Mouse (Mus musculus) spleen, adult 12 weeks (tissue): Measurements from ENCODE around the gene Hhatl.

Experiments
- DNase-seq: peaks from one replicate; pipeline ENCODE4 v3.0.0; 2022; ENCODE audit warnings: low spot score

Hhatl gene

GRCm38 (mm10) chr9:121791757-121792521 is at the start of gene Hhatl:
Hhatl (minus strand) TSS chr9:121792507.
- DNase-seq: no peak

GRCm38 (mm10) chr9:121839622-121839965 is 47.3 kb upstream of the Hhatl start:
- DNase-seq: no peak

GRCm38 (mm10) chr9:121838829-121839621 is 46.7 kb upstream of the Hhatl start, which contains the start of gene Ccdc13:
Ccdc13 (minus strand) TSS chr9:121839461.
- DNase-seq: no peak

- no peak for DNase-seq
These were observed 45.7 kb upstream of the Hhatl start for GRCm38 (mm10) chr9:121838008-121838407.

GRCm38 (mm10) chr9:121833825-121834224 is 41.5 kb upstream of the Hhatl start:
- DNase-seq: no peak

- peak; percentile 59 for DNase-seq
These were observed 38.6 kb upstream of the Hhatl start for GRCm38 (mm10) chr9:121830956-121831293.

- no peak for DNase-seq
These were observed 38.1 kb upstream of the Hhatl start for GRCm38 (mm10) chr9:121830243-121830955.

- no peak for DNase-seq
These were observed 37.1 kb upstream of the Hhatl start for GRCm38 (mm10) chr9:121829270-121829992.

GRCm38 (mm10) chr9:121828314-121828713 is 36.0 kb upstream of the Hhatl start:
- DNase-seq: no peak

- DNase-seq: no peak
These were observed 34.0 kb upstream of the Hhatl start for GRCm38 (mm10) chr9:121826356-121826755.

GRCm38 (mm10) chr9:121823991-121824390 is 31.7 kb upstream of the Hhatl start:
- no peak for DNase-seq

GRCm38 (mm10) chr9:121823051-121823450 is 30.7 kb upstream of the Hhatl start:
- DNase-seq: no peak

GRCm38 (mm10) chr9:121822585-121822991 is 30.3 kb upstream of the Hhatl start:
- no peak for DNase-seq

GRCm38 (mm10) chr9:121820765-121821164 is 28.5 kb upstream of the Hhatl start:
- DNase-seq: no peak

- no peak for DNase-seq
These were observed 27.6 kb upstream of the Hhatl start for GRCm38 (mm10) chr9:121819771-121820471.

GRCm38 (mm10) chr9:121819073-121819770 is 26.9 kb upstream of the Hhatl start:
- no peak for DNase-seq

- no peak for DNase-seq
These were observed 22.9 kb upstream of the Hhatl start for GRCm38 (mm10) chr9:121815183-121815582.

GRCm38 (mm10) chr9:121810081-121810821 is 17.9 kb upstream of the Hhatl start:
- no peak for DNase-seq

- DNase-seq: no peak
These were observed 16.2 kb upstream of the Hhatl start for GRCm38 (mm10) chr9:121808511-121808910.

GRCm38 (mm10) chr9:121807947-121808346 is 15.6 kb upstream of the Hhatl start:
- DNase-seq: no peak
